ENCODE assay signal across 8 mouse cellular contexts in genomic region chrX:103845266-103845665, GRCm38 (mm10). TPM values are rescaled to one million over a fixed set of nuclear protein-coding genes. Genes with fewer than 3 reads are reported as not detected.
DNase-seq lines count a peak whose midpoint lies in the region; ATAC-seq and TF ChIP-seq lines count a peak whose summit lies in the region.

No protein-coding gene starts in this region.

- H3K4me2 ChIP-seq in lung, embryonic 14.5 days: no peak overlapping the region

- no peaks in the 10 kb centered on the region for H3K27me3 ChIP-seq in lung, embryonic 14.5 days (ENCODE audit: insufficient read depth, low read length)

- no peaks in the 10 kb centered on the region for H3K4me1 ChIP-seq in lung, embryonic 14.5 days (ENCODE audit: insufficient read depth)
- H3K4me1 ChIP-seq in lung, adult 2 months (ENCODE audit: control insufficient read depth, insufficient read depth, low read length): no peaks in the 10 kb centered on the region

- no peaks in the 10 kb centered on the region for H3K9me3 ChIP-seq in lung, embryonic 14.5 days (ENCODE audit: low read depth, low read length)

- H3K4me3 ChIP-seq in lung, embryonic 14.5 days (ENCODE audit: low read depth, low read length): no peak overlapping the region
- H3K4me3 ChIP-seq in lung, adult 2 months (replicated peaks; ENCODE audit: extremely low read depth, low read depth, low read length): no peak overlapping the region

- peak; percentile 74 for ATAC-seq in frontal cortex, adult (ENCODE audit: low TSS enrichment)
- ATAC-seq in lung, embryonic 14.5 days (ENCODE audit: insufficient read depth): no peak
- no peak for ATAC-seq in monocyte, adult 5-6 weeks (replicated peaks; ENCODE audit: insufficient number of reproducible peaks, low FRiP score, low TSS enrichment, poor library complexity, severe bottlenecking)

- TF ChIP-seq POLR2A in lung, adult 2 months (IDR thresholded peaks at IDR 0.05; ENCODE audit: borderline replicate concordance, extremely low read depth, low read depth, low read length): no peak

- no peak overlapping the region for H3K27ac ChIP-seq in lung, embryonic 14.5 days (ENCODE audit: low read depth)

- H3K9ac ChIP-seq in lung, embryonic 14.5 days: no peak overlapping the region

- no peak for DNase-seq in frontal cortex, postnatal 14 days (ENCODE audit: low spot score in 2 of 2)
- peak; percentile 74 for DNase-seq in lung, embryonic 14.5 days
- no peak for DNase-seq in lung, adult 2 months
- DNase-seq in cerebellum, postnatal 14 days: peak; percentile 38 to 54
- peak; percentile 46 for DNase-seq in lung, postnatal 14 days
- no peak for DNase-seq in spleen, postnatal 4 days (ENCODE audit: low spot score in 2 of 2)

- TF ChIP-seq CTCF in lung, embryonic 14.5 days (IDR thresholded peaks at IDR 0.05; ENCODE audit: low read depth): peak; percentile 56
- TF ChIP-seq CTCF in lung, adult 2 months (IDR thresholded peaks at IDR 0.05; ENCODE audit: insufficient read depth, low read length): no peak

- H3K36me3 ChIP-seq in lung, embryonic 14.5 days (ENCODE audit: insufficient read depth): no peaks in the 10 kb centered on the region

- WGBS in lung, embryonic 14.5 days: 39% methylated on average over 2 of the region's 2 CpGs
- WGBS in lung, adult 2 months: 25% methylated on average over 2 of the region's 2 CpGs

RNA-seq across cellular contexts. Expression of gene Slc16a2, which starts 23.5 kb away (rescaled TPM):
- 22.8 and 26.3 TPM in 2 replicates for polyA plus RNA-seq in lung, embryonic 14.5 days (2014; fragmentation: Nextera tagmentation; extraction: Ambion mirVana)
- polyA plus RNA-seq in lung, adult 2 months (2012; rRNA removed): 32.6 and 35.0 TPM in 2 replicates
- 0.29 TPM in 1 of 3 replicates, not detected in the others for total RNA-seq in monocyte, adult 5-6 weeks (2017)

Comparison
In these comparisons a context has a peak if more than half of its experiments do, and no peak if none do; other contexts are left out.
1. DNase-seq: peak in lung, embryonic 14.5 days (single experiment), cerebellum, postnatal 14 days (2 of 2) and lung, postnatal 14 days (single experiment); none in frontal cortex, postnatal 14 days (0 of 2), lung, adult 2 months (single experiment) and spleen, postnatal 4 days (0 of 2).